Mouse (Mus musculus): Measurements from ENCODE around the gene Vps39. TPM values are rescaled to one million over a fixed set of nuclear protein-coding genes. Genes with fewer than 3 reads are reported as not detected.

Gene Vps39
- 18.3 and 20.5 TPM in 2 replicates for polyA plus RNA-seq (2014; fragmentation: Nextera tagmentation; extraction: Ambion mirVana)

DNA sequence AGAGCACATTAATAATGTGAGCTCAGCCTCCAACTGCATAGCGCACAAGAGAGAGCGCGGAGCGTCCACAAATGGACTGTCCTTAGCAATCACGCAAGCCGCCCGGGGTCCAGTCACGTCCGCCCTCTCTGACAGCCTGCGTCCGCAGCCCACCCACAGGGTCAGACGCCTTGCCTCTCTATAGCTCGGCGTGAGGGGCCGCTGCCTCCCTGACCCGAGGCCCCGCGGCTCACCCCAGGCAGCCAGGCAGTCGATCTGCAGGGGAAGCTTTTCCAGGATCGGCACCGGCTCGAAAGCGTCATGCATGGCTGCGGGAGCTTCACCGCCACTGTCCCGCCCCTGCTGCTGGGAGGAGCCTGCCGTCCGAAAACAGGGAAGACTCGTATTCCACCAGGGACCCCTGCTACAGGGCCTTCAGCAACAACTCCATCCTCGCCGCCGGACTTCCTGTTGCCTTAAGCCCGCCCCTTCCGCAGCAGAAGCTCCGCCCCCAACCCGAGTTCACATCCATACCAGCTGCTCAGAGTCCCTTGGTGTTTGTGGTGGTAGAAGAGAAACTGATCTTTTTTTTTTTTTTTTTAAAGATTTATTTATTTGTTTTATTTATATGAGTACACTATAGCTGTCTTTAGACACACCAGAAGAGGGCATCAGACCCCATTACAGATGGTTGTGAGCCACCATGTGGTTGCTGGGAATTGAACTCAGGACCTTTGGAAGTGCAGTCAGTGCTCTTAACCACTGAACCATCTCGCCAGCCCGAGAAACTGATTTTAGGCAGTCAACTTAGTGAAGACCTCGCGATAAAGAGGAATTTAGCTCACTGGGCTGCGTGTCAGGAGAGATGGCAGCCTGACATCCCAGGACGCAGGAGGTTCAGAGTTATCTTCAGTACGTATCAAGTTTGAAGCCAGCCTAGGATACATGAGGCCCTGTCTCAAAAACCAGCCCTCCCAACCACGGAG lies at the start of gene Vps39:
Vps39 (minus strand) TSS at position 456 of the 965 bp plus-strand sequence.
- ATAC-seq (ENCODE audit: insufficient number of reproducible peaks, insufficient read depth, low FRiP score, low read depth) = peak; percentile 80

DNA sequence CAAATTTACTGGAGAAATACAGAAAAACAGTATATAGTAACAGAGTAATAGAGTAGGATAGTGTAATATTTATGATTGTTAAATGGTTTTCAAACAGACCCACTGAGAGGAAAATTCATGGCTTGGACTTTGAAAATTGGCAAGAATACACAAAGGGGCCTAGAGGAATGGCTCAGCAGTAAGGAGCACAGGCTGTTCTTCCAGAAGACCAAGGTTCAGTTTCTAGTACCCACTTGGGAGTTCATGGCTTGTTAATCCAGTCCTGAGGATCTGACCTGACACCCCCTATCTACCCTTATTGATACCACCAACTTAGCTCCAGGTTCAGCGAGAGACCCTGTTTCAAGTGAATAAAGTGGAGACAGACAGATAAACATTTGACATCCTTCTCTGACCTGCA lies 45.0 kb upstream of the Vps39 start:
- Histone ChIP-seq H3K4me3 (ENCODE audit: control insufficient read depth in 1 of 2, insufficient read depth in 1 of 2, low read depth in 1 of 2, low read length in 2 of 2) (no peak overlapping the region), H3K9me3 (ENCODE audit: control insufficient read depth, low read length) (no peaks in the 10 kb centered on the region), H3K9ac (ENCODE audit: low read length) (no peak overlapping the region), H3K27me3 (ENCODE audit: control insufficient read depth, insufficient read depth, low read length) (no peaks in the 10 kb centered on the region), H3K4me2 (ENCODE audit: low read length) (no peak overlapping the region), H3K36me3 (ENCODE audit: control insufficient read depth, insufficient read depth, low read length) (peaks cover 54% of the 10 kb centered on the region), H3K27ac (replicated peaks in 1 of 2; ENCODE audit: control insufficient read depth in 1 of 2, insufficient read depth in 1 of 2, low read depth in 2 of 2, low read length in 2 of 2) (no peak overlapping the region), H3K4me1 (ENCODE audit: control insufficient read depth in 2 of 2, insufficient read depth in 2 of 2, low read length in 2 of 2) (peaks cover 2 to 8% of the 10 kb centered on the region in 2 experiments; a peak in 3 of 4 replicates)
- WGBS = 71% methylated on average over 1 of the region's 1 CpGs
- ATAC-seq (ENCODE audit: insufficient number of reproducible peaks, insufficient read depth, low FRiP score, low read depth) = no peak

More for the DNA sequence above, at the start of gene Vps39:
- Histone ChIP-seq H3K27ac (replicated peaks in 1 of 2; ENCODE audit: control insufficient read depth in 1 of 2, insufficient read depth in 1 of 2, low read depth in 2 of 2, low read length in 2 of 2) (peak within 1 kb of the TSS; percentile 18 to 62; a peak in 3 of 4 replicates), H3K9ac (ENCODE audit: low read length) (peak within 1 kb of the TSS; percentile 84), H3K4me1 (ENCODE audit: control insufficient read depth in 2 of 2, insufficient read depth in 2 of 2, low read length in 2 of 2) (peaks cover 0 to 13% of the 10 kb centered on the region in 2 experiments; a peak in 2 of 4 replicates), H3K4me3 (ENCODE audit: control insufficient read depth in 1 of 2, insufficient read depth in 1 of 2, low read depth in 1 of 2, low read length in 2 of 2) (peak within 1 kb of the TSS; percentile 78 to 80), H3K4me2 (ENCODE audit: low read length) (peak within 1 kb of the TSS; percentile 82), H3K27me3 (ENCODE audit: control insufficient read depth, insufficient read depth, low read length) (no peaks in the 10 kb centered on the region), H3K9me3 (ENCODE audit: control insufficient read depth, low read length) (no peaks in the 10 kb centered on the region), H3K36me3 (ENCODE audit: control insufficient read depth, insufficient read depth, low read length) (peaks cover 45% of the 10 kb centered on the region)
- WGBS = 12% methylated on average over 44 of the region's 44 CpGs

DNA sequence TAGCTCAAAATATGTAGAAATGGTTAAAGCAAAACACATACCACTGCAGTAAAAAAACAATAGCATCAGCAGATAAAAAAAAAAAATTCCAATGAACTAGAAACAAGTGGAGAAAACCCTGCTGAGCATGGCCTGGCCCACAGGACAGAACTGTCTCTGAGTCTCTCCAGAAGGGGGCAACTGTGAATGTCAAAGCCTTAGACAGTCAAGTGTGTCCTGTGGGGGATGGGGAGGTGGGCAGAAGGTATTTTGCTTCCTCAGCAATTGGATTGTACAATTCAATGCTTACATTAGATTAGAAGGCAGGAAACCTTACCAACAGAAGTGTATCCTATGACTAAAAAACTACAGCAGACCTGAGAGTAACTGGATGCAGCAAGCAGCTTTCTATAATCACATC lies 39.5 kb upstream of the Vps39 start:
- Histone ChIP-seq H3K4me1 (ENCODE audit: control insufficient read depth in 2 of 2, insufficient read depth in 2 of 2, low read length in 2 of 2) (no peaks in the 10 kb centered on the region), H3K27me3 (ENCODE audit: control insufficient read depth, insufficient read depth, low read length) (no peaks in the 10 kb centered on the region), H3K9ac (ENCODE audit: low read length) (no peak overlapping the region), H3K9me3 (ENCODE audit: control insufficient read depth, low read length) (no peaks in the 10 kb centered on the region), H3K36me3 (ENCODE audit: control insufficient read depth, insufficient read depth, low read length) (peaks cover 92% of the 10 kb centered on the region), H3K4me2 (ENCODE audit: low read length) (no peak overlapping the region), H3K4me3 (ENCODE audit: control insufficient read depth in 1 of 2, insufficient read depth in 1 of 2, low read depth in 1 of 2, low read length in 2 of 2) (no peak overlapping the region), H3K27ac (replicated peaks in 1 of 2; ENCODE audit: control insufficient read depth in 1 of 2, insufficient read depth in 1 of 2, low read depth in 2 of 2, low read length in 2 of 2) (no peak overlapping the region)
- ATAC-seq (ENCODE audit: insufficient number of reproducible peaks, insufficient read depth, low FRiP score, low read depth) = no peak

DNA sequence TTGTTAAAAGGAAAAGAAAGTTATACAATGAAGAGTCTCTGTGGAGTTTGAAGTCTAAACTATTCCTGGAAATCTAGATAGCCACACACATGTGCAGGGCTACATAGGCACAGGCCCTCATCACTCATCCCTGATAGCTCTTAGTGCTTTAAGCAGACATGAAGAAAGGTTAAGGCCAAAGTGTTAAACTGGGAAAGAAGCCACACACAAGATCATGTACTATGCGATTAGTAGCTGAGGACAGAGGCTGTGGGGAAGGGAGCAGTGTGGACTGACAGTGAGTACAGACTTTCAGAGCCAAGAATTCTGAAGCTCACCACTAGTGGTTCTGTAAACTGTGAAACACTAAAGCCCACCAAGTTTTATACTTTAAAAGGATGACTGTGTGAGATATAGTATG lies 38.0 kb upstream of the Vps39 start:
- H3K9ac ChIP-seq (ENCODE audit: low read length) = no peak overlapping the region
- peaks cover 86% of the 10 kb centered on the region for H3K36me3 ChIP-seq (ENCODE audit: control insufficient read depth, insufficient read depth, low read length)
- no peak overlapping the region for H3K27ac ChIP-seq (replicated peaks in 1 of 2; ENCODE audit: control insufficient read depth in 1 of 2, insufficient read depth in 1 of 2, low read depth in 2 of 2, low read length in 2 of 2)
- no peaks in the 10 kb centered on the region for H3K27me3 ChIP-seq (ENCODE audit: control insufficient read depth, insufficient read depth, low read length)
- WGBS = 74% methylated on average over 1 of the region's 1 CpGs
- H3K4me2 ChIP-seq (ENCODE audit: low read length) = no peak overlapping the region
- no peak for ATAC-seq (ENCODE audit: insufficient number of reproducible peaks, insufficient read depth, low FRiP score, low read depth)
- H3K4me3 ChIP-seq (ENCODE audit: control insufficient read depth in 1 of 2, insufficient read depth in 1 of 2, low read depth in 1 of 2, low read length in 2 of 2) = no peak overlapping the region
- no peaks in the 10 kb centered on the region for H3K9me3 ChIP-seq (ENCODE audit: control insufficient read depth, low read length)
- H3K4me1 ChIP-seq (ENCODE audit: control insufficient read depth in 2 of 2, insufficient read depth in 2 of 2, low read length in 2 of 2) = no peaks in the 10 kb centered on the region

DNA sequence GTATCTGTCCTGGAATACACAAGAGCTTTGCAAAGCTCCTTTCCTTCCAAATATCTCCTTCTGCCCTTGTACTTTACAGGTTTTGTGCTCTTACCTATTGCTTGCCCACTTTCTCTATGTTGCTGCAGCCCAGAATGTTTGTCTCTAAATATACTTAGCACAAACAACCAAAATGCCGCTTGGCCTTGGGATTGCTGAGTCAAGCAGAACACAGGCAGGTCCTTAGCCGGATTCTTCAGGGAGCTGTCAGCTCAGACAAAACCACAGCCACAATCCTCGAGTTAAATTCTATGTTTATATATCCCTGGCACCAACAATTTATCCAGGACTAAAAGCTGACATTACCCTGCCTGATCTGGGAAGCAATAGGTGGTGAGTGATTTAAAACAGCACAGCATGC lies 36.4 kb upstream of the Vps39 start:
- H3K36me3 ChIP-seq (ENCODE audit: control insufficient read depth, insufficient read depth, low read length) = peaks cover 87% of the 10 kb centered on the region
- no peak overlapping the region for H3K4me3 ChIP-seq (ENCODE audit: control insufficient read depth in 1 of 2, insufficient read depth in 1 of 2, low read depth in 1 of 2, low read length in 2 of 2)
- H3K9ac ChIP-seq (ENCODE audit: low read length) = no peak overlapping the region
- H3K27ac ChIP-seq (replicated peaks in 1 of 2; ENCODE audit: control insufficient read depth in 1 of 2, insufficient read depth in 1 of 2, low read depth in 2 of 2, low read length in 2 of 2) = no peak overlapping the region
- no peak overlapping the region for H3K4me2 ChIP-seq (ENCODE audit: low read length)
- no peaks in the 10 kb centered on the region for H3K9me3 ChIP-seq (ENCODE audit: control insufficient read depth, low read length)
- no peaks in the 10 kb centered on the region for H3K4me1 ChIP-seq (ENCODE audit: control insufficient read depth in 2 of 2, insufficient read depth in 2 of 2, low read length in 2 of 2)
- no peak for ATAC-seq (ENCODE audit: insufficient number of reproducible peaks, insufficient read depth, low FRiP score, low read depth)
- H3K27me3 ChIP-seq (ENCODE audit: control insufficient read depth, insufficient read depth, low read length) = no peaks in the 10 kb centered on the region
- 67% methylated on average over 3 of the region's 3 CpGs for WGBS

DNA sequence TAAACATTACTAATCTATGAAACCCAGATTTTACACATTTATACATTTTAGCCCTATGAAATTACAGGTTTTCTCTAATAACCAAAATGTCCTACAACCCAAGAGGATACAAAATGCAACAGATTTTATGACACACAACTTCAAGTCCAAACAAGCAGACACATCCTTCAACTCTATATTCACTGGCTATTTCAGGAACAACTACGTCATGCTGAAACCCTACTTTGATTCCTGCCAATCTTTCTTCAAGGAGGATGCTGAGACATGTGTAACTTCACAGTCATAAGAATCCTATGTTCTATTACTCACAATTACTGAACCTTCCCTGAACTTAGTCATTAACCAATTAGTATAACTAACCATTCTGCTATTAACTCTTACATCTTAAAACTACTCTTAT lies 34.4 kb upstream of the Vps39 start:
- no peak overlapping the region for H3K4me3 ChIP-seq (ENCODE audit: control insufficient read depth in 1 of 2, insufficient read depth in 1 of 2, low read depth in 1 of 2, low read length in 2 of 2)
- H3K9ac ChIP-seq (ENCODE audit: low read length) = no peak overlapping the region
- H3K27ac ChIP-seq (replicated peaks in 1 of 2; ENCODE audit: control insufficient read depth in 1 of 2, insufficient read depth in 1 of 2, low read depth in 2 of 2, low read length in 2 of 2) = no peak overlapping the region
- H3K4me1 ChIP-seq (ENCODE audit: control insufficient read depth in 2 of 2, insufficient read depth in 2 of 2, low read length in 2 of 2) = no peaks in the 10 kb centered on the region
- ATAC-seq (ENCODE audit: insufficient number of reproducible peaks, insufficient read depth, low FRiP score, low read depth) = no peak
- WGBS = 79% methylated on average over 1 of the region's 1 CpGs
- H3K9me3 ChIP-seq (ENCODE audit: control insufficient read depth, low read length) = no peaks in the 10 kb centered on the region
- no peak overlapping the region for H3K4me2 ChIP-seq (ENCODE audit: low read length)
- H3K36me3 ChIP-seq (ENCODE audit: control insufficient read depth, insufficient read depth, low read length) = peaks cover 87% of the 10 kb centered on the region
- H3K27me3 ChIP-seq (ENCODE audit: control insufficient read depth, insufficient read depth, low read length) = no peaks in the 10 kb centered on the region

DNA sequence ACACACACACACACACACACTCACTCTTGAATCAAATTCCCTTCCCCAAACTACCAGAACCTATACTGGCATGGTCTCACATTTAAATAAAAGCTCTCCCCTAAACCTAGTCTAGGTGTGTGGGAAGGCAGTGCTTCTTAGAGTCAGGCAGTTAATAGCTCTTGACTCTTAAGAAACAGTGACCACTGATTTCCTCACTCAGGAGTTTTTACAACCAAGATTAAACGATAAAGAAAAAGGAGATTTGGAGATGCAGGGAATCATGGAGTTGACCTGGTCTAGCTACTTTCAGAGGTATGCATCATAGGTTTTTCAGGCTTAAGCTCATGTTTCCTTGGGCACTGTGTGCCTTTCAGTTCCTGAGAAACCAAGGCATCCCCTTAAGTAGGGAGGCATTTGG lies 33.3 kb upstream of the Vps39 start:
- Histone ChIP-seq H3K9ac (ENCODE audit: low read length) (no peak overlapping the region), H3K9me3 (ENCODE audit: control insufficient read depth, low read length) (no peaks in the 10 kb centered on the region), H3K36me3 (ENCODE audit: control insufficient read depth, insufficient read depth, low read length) (peaks cover 91% of the 10 kb centered on the region), H3K4me3 (ENCODE audit: control insufficient read depth in 1 of 2, insufficient read depth in 1 of 2, low read depth in 1 of 2, low read length in 2 of 2) (no peak overlapping the region), H3K4me1 (ENCODE audit: control insufficient read depth in 2 of 2, insufficient read depth in 2 of 2, low read length in 2 of 2) (no peaks in the 10 kb centered on the region), H3K4me2 (ENCODE audit: low read length) (no peak overlapping the region), H3K27me3 (ENCODE audit: control insufficient read depth, insufficient read depth, low read length) (no peaks in the 10 kb centered on the region), H3K27ac (replicated peaks in 1 of 2; ENCODE audit: control insufficient read depth in 1 of 2, insufficient read depth in 1 of 2, low read depth in 2 of 2, low read length in 2 of 2) (no peak overlapping the region)
- 88% methylated on average over 1 of the region's 1 CpGs for WGBS
- no peak for ATAC-seq (ENCODE audit: insufficient number of reproducible peaks, insufficient read depth, low FRiP score, low read depth)

Measured in heart, embryonic 14.5 days (tissue).